Mouse (Mus musculus): ENCODE data around the gene Rtn4. TPM values are rescaled to one million over a fixed set of nuclear protein-coding genes. Genes with fewer than 3 reads are reported as not detected.

The Rtn4 gene
- total and polyA plus RNA-seq, 3 experiments, result 65.3 to 83.0 (median 68.9) TPM

DNA sequence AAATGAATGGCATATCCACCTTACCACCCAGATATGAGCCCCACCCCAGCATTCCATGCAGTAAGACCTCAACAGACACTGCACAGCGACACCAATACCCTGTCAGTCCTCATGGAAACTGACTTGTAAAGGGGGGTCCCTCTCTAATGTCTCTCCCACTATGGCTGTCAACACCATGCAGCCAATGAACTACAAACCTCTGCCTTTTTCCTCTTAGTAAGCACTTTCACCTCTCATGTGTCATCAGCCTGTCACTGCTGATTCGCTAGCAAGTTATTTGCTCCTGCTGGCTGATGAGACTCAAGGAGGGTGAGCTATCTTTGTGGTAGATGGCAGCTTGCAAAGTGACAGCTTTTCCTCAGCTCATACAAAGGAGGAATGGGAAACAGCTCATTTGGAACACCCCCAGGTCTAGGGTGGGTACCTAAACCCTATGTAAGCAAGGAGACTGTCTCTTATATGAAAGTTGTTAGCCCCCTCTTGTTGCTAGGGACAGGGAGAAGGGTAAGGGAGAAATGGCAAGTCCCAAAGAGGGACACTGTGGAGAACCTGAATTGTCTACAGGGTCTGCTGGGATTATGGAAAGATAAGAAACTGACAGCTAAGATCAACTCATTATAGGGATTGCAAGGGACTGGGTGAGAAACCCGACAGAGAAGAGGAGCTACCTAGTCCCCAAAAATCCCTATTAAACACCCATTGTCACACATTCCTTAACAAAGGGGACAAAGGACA is 78.1 kb downstream of the Rtn4 start:
- no peaks in the 10 kb centered on the region for H3K9me3 ChIP-seq (replicated peaks)
- TF ChIP-seq TAL1 (conservative IDR thresholded peaks at IDR 0.05; ENCODE audit: low read depth, low read length) (no peak), CTCF (IDR thresholded peaks at IDR 0.05; ENCODE audit: low read depth, low read length) (no peak)
- no peak overlapping the region for H3K4me3 ChIP-seq (ENCODE audit: low read depth, low read length)
- H3K4me1 ChIP-seq (ENCODE audit: insufficient read depth, low read depth, low read length), result peaks cover 3% of the 10 kb centered on the region; the same call in 1 of the 2 replicates
- peaks cover 29% of the 10 kb centered on the region for H3K27me3 ChIP-seq (ENCODE audit: insufficient read depth, low read length)
- H3K36me3 ChIP-seq (replicated peaks), result no peaks in the 10 kb centered on the region
- ATAC-seq (ENCODE audit: extremely low read depth, insufficient number of reproducible peaks, low FRiP score, poor library complexity, severe bottlenecking), result no peak
- no peak for DNase-seq (ENCODE audit: low spot score)

DNA sequence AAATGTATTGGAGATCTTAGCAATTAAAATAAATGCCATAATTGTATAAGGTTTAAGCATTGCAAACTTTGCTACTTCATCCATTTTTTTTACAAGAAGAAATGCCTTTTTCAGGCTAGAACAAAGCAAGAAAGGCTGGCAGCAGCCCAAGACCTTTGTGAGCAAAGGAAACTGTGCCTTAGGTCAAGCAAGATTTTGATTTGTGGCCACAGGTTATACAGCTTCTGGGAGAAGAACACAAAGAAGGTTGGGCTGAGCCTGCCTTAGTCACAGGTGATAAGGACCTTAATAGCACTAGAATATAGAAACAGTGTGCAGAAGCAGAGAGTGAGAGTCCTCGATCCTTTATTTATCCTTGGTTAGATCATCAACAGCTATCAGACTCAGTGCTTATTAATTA is 79.5 kb downstream of the Rtn4 start:
- Histone ChIP-seq H3K4me1 (ENCODE audit: insufficient read depth, low read depth, low read length) (peaks cover 3% of the 10 kb centered on the region; the same call in 1 of the 2 replicates), H3K9me3 (replicated peaks) (no peaks in the 10 kb centered on the region), H3K36me3 (replicated peaks) (no peaks in the 10 kb centered on the region), H3K27me3 (ENCODE audit: insufficient read depth, low read length) (peaks cover 28% of the 10 kb centered on the region), H3K4me3 (ENCODE audit: low read depth, low read length) (no peak overlapping the region)
- TF ChIP-seq TAL1 (conservative IDR thresholded peaks at IDR 0.05; ENCODE audit: low read depth, low read length) (no peak), CTCF (IDR thresholded peaks at IDR 0.05; ENCODE audit: low read depth, low read length) (no peak), GATA2 (IDR thresholded peaks at IDR 0.05; ENCODE audit: borderline replicate concordance, low read depth, low read length) (no peak), POLR2AphosphoS5 (IDR thresholded peaks at IDR 0.05; ENCODE audit: insufficient replicate concordance, low read depth, low read length) (no peak), GATA1 (IDR thresholded peaks at IDR 0.05; ENCODE audit: borderline replicate concordance, low read length) (no peak)
- DNase-seq (ENCODE audit: low spot score) (no peak), ATAC-seq (ENCODE audit: extremely low read depth, insufficient number of reproducible peaks, low FRiP score, poor library complexity, severe bottlenecking) (no peak)

DNA sequence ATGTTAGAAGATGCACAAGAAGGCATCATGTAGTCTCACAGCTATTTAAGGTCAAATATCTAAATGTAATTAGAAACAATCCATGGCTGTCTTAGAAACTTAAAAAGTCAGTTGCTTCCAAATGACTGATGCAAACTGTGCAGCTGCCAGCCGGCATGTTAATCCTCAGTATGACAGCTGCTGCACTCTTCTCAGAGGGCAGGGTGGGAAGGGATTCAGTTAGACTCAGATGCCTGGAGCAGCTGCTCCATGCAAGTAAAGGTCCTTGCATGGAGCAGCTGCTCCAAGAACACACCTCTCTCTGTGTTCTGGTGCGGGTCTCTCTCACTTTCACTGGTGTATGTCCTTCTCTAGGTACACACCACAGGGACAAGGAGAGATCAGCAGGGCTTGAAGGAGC is 81.5 kb downstream of the Rtn4 start:
- no peaks in the 10 kb centered on the region for H3K36me3 ChIP-seq (replicated peaks)
- H3K27me3 ChIP-seq (ENCODE audit: insufficient read depth, low read length), result peaks cover 28% of the 10 kb centered on the region
- H3K9me3 ChIP-seq (replicated peaks), result no peaks in the 10 kb centered on the region
- peaks cover 2% of the 10 kb centered on the region; the same call in 1 of the 2 replicates for H3K4me1 ChIP-seq (ENCODE audit: insufficient read depth, low read depth, low read length)
- DNase-seq (ENCODE audit: low spot score), result no peak
- H3K4me3 ChIP-seq (ENCODE audit: low read depth, low read length), result no peak overlapping the region
- no peak for ATAC-seq (ENCODE audit: extremely low read depth, insufficient number of reproducible peaks, low FRiP score, poor library complexity, severe bottlenecking)
- TF ChIP-seq GATA2 (IDR thresholded peaks at IDR 0.05; ENCODE audit: borderline replicate concordance, low read depth, low read length) (no peak), GATA1 (IDR thresholded peaks at IDR 0.05; ENCODE audit: borderline replicate concordance, low read length) (no peak)

DNA sequence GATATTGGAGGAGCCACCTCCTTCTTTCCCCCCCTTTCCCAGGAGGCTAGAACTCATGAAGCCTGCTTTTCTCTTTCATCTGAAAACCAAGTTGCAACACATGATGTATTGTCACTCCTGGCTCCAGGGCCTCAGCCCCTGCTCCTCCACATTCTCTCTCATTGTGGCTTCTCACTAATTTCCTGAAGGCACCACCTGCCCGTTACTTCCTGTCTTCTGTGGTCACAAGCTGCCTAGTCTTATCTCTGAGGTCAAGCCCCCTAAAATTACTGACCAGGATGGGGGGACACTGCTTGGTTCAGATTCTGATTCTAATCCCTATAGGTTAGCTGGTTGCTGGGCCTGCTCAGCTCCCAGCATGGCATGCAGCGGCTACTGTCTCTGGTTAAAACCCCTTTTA is 82.0 kb downstream of the Rtn4 start:
- ATAC-seq (ENCODE audit: extremely low read depth, insufficient number of reproducible peaks, low FRiP score, poor library complexity, severe bottlenecking) (no peak), DNase-seq (ENCODE audit: low spot score) (no peak)
- TF ChIP-seq CTCF (IDR thresholded peaks at IDR 0.05; ENCODE audit: low read depth, low read length) (no peak), GATA2 (IDR thresholded peaks at IDR 0.05; ENCODE audit: borderline replicate concordance, low read depth, low read length) (no peak), TAL1 (conservative IDR thresholded peaks at IDR 0.05; ENCODE audit: low read depth, low read length) (no peak), GATA1 (IDR thresholded peaks at IDR 0.05; ENCODE audit: borderline replicate concordance, low read length) (no peak), POLR2AphosphoS5 (IDR thresholded peaks at IDR 0.05; ENCODE audit: insufficient replicate concordance, low read depth, low read length) (no peak)
- H3K4me3 ChIP-seq (ENCODE audit: low read depth, low read length), result no peak overlapping the region
- no peaks in the 10 kb centered on the region for H3K9me3 ChIP-seq (replicated peaks)
- H3K36me3 ChIP-seq (replicated peaks), result no peaks in the 10 kb centered on the region
- peaks cover 28% of the 10 kb centered on the region for H3K27me3 ChIP-seq (ENCODE audit: insufficient read depth, low read length)
- H3K4me1 ChIP-seq (ENCODE audit: insufficient read depth, low read depth, low read length), result 0 out of 2 replicates have a peak, but pooled peaks cover 3% of the 10 kb centered on the region

DNA sequence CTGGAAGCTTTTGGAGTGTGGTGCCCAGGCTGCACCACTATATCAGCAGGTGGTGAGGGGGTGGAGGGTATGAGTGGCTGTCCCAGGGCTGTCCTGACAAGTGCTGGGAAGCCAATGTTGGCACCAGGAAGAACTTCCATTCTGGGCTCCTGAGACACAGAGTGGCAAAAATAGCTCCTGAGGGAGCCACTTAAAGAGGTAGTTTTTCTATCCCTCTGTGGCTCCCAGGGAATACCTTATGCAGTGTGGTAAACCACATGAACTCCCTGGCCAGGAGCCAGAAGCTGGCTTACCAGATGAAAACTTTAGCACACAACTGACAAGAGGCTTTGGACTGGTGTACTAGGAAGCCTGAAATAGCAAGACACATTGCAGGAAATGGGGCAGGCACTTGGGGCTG is 85.2 kb downstream of the Rtn4 start:
- Histone ChIP-seq H3K9me3 (replicated peaks) (no peaks in the 10 kb centered on the region), H3K4me1 (ENCODE audit: insufficient read depth, low read depth, low read length) (0 out of 2 replicates have a peak, but pooled peaks cover 3% of the 10 kb centered on the region), H3K4me3 (ENCODE audit: low read depth, low read length) (no peak overlapping the region), H3K36me3 (replicated peaks) (no peaks in the 10 kb centered on the region), H3K27me3 (ENCODE audit: insufficient read depth, low read length) (peaks cover 14% of the 10 kb centered on the region)
- DNase-seq (ENCODE audit: low spot score) (no peak), ATAC-seq (ENCODE audit: extremely low read depth, insufficient number of reproducible peaks, low FRiP score, poor library complexity, severe bottlenecking) (no peak)
- TF ChIP-seq GATA1 (IDR thresholded peaks at IDR 0.05; ENCODE audit: borderline replicate concordance, low read length), result no peak
- no peak for TF ChIP-seq GATA2 (IDR thresholded peaks at IDR 0.05; ENCODE audit: borderline replicate concordance, low read depth, low read length)
- TF ChIP-seq POLR2AphosphoS5 (IDR thresholded peaks at IDR 0.05; ENCODE audit: insufficient replicate concordance, low read depth, low read length), result no peak
- TF ChIP-seq TAL1 (conservative IDR thresholded peaks at IDR 0.05; ENCODE audit: low read depth, low read length), result no peak
- no peak for TF ChIP-seq CTCF (IDR thresholded peaks at IDR 0.05; ENCODE audit: low read depth, low read length)

DNA sequence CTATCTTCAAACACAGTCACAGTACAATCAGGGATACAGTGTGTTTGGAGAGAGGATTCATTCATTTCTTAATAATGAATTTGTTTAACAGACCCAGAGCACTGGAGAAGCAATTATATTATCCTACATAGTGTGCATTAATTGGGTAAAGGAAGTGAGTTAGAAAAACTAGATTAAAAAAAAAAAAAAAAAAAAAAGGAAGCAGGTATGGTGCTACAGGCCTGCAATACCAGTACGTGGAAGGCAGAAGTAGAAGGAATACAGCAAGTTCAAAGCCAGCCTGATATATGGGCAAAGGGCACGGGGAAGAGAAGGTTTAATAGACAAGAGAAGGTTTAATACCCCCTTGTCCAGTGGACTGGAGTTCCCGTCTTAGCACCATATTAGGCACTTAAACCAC is 86.2 kb downstream of the Rtn4 start:
- no peak for ATAC-seq (ENCODE audit: extremely low read depth, insufficient number of reproducible peaks, low FRiP score, poor library complexity, severe bottlenecking)
- no peaks in the 10 kb centered on the region for H3K9me3 ChIP-seq (replicated peaks)
- H3K27me3 ChIP-seq (ENCODE audit: insufficient read depth, low read length), result peaks cover 17% of the 10 kb centered on the region
- H3K4me1 ChIP-seq (ENCODE audit: insufficient read depth, low read depth, low read length), result 0 out of 2 replicates have a peak, but pooled peaks cover 3% of the 10 kb centered on the region
- TF ChIP-seq GATA2 (IDR thresholded peaks at IDR 0.05; ENCODE audit: borderline replicate concordance, low read depth, low read length) (no peak), POLR2AphosphoS5 (IDR thresholded peaks at IDR 0.05; ENCODE audit: insufficient replicate concordance, low read depth, low read length) (no peak), GATA1 (IDR thresholded peaks at IDR 0.05; ENCODE audit: borderline replicate concordance, low read length) (no peak), CTCF (IDR thresholded peaks at IDR 0.05; ENCODE audit: low read depth, low read length) (no peak), TAL1 (conservative IDR thresholded peaks at IDR 0.05; ENCODE audit: low read depth, low read length) (no peak)
- DNase-seq (ENCODE audit: low spot score), result no peak
- no peak overlapping the region for H3K4me3 ChIP-seq (ENCODE audit: low read depth, low read length)
- H3K36me3 ChIP-seq (replicated peaks), result no peaks in the 10 kb centered on the region

Data from G1E (cell line).